22 mouse cellular contexts compared by ENCODE assay signal in the genomic region with DNA sequence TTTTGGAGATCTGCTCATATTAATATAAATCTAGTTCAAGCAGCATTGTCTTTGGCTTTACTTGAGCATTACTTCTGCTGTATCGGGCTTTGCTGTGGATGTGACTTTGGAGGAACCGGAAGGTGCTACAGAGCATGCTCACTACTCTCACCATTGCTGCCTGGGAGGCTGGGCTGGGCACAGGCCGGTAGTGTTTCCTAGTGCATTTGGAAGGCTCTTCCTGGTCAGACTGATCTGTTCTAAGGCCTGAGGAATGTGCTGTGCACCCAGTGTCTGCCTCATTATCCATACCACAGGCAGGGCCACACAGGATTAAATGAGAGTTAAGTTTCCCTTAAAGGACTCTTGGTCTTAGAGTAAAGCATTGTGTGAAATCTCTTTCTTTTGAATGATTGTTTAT.
"Had no signal": no experiment of that assay in that cellular context is flagged by ENCODE, and none has a peak within 500 bp of the region (broad histone marks: within the 10 kb centered on the region; RNA-seq: fewer than 3 reads in every experiment).

No protein-coding gene starts in this region.

- H3K4me3 ChIP-seq: gastrocnemius, adult 2 months; heart, adult 2 months; heart, embryonic 12.5 days; hindbrain, embryonic 10.5 days; hindbrain, embryonic 12.5 days; intestine, embryonic 15.5 days; layer of hippocampus, adult 2 months; limb, embryonic 13.5 days; limb, embryonic 15.5 days; liver, embryonic 12.5 days had no signal

- H3K4me2 ChIP-seq: heart, embryonic 12.5 days; hindbrain, embryonic 12.5 days; hindbrain, embryonic 14.5 days; intestine, embryonic 15.5 days; limb, embryonic 13.5 days; limb, embryonic 15.5 days had no signal

- H3K27ac ChIP-seq: gastrocnemius, adult 2 months; heart, adult 2 months; hindbrain, embryonic 10.5 days; hindbrain, embryonic 12.5 days; hindbrain, embryonic 14.5 days; layer of hippocampus, adult 2 months; limb, embryonic 13.5 days; limb, embryonic 15.5 days; liver, embryonic 12.5 days had no signal

- H3K9ac ChIP-seq: heart, embryonic 12.5 days; hindbrain, embryonic 12.5 days; hindbrain, embryonic 14.5 days; intestine, embryonic 15.5 days; limb, embryonic 13.5 days; limb, embryonic 15.5 days; liver, embryonic 12.5 days had no signal

- H3K4me1 ChIP-seq: hindbrain, embryonic 12.5 days had no signal

- H3K36me3 ChIP-seq: hindbrain, embryonic 12.5 days; intestine, embryonic 15.5 days; limb, embryonic 13.5 days; limb, embryonic 15.5 days had no signal

- H3K27me3 ChIP-seq: heart, embryonic 12.5 days; hindbrain, embryonic 12.5 days; intestine, embryonic 15.5 days; limb, embryonic 13.5 days; limb, embryonic 15.5 days; liver, embryonic 12.5 days had no signal

- DNase-seq: gastrocnemius, adult 2 months; gastrocnemius, postnatal 10 days; gastrocnemius, postnatal 25 days; heart, adult 2 months; heart, postnatal 10 days; heart, postnatal 4 days; kidney, adult 18-20 months; kidney, adult 8-10 months; kidney, postnatal 10 days; kidney, postnatal 25 days; kidney, postnatal 4 days; layer of hippocampus, postnatal 36 days; left cerebral cortex, postnatal 4 days had no signal

- H3K9me3 ChIP-seq: heart, embryonic 12.5 days; hindbrain, embryonic 10.5 days; hindbrain, embryonic 12.5 days; intestine, embryonic 15.5 days; limb, embryonic 13.5 days; limb, embryonic 15.5 days; liver, embryonic 12.5 days had no signal
